Mouse (Mus musculus) cerebellum, adult 8-10 months (tissue): ENCODE results near the gene Cdx2.

Source experiments
- DNase-seq: peaks from one replicate; pipeline ENCODE4 v3.0.0; 2022

The Cdx2 gene

GRCm38 (mm10) chr5:147315432-147316075 lies 8.5 kb upstream of the Cdx2 start:
- no peak for DNase-seq

GRCm38 (mm10) chr5:147314646-147315431 lies 7.8 kb upstream of the Cdx2 start:
- DNase-seq, result no peak

- DNase-seq, result no peak
These were observed 6.0 kb upstream of the Cdx2 start for GRCm38 (mm10) chr5:147312830-147313685.

GRCm38 (mm10) chr5:147309786-147310185 lies 2.7 kb upstream of the Cdx2 start:
- DNase-seq, result no peak

GRCm38 (mm10) chr5:147308451-147308850 lies 1.4 kb upstream of the Cdx2 start:
- no peak for DNase-seq

- no peak for DNase-seq
These were observed 322 bp upstream of the Cdx2 start for GRCm38 (mm10) chr5:147307398-147307785.

- DNase-seq, result no peak
These were observed 1.0 kb downstream of the Cdx2 start for GRCm38 (mm10) chr5:147305856-147306637.

- no peak for DNase-seq
These were observed 1.9 kb downstream of the Cdx2 start for GRCm38 (mm10) chr5:147305166-147305565.

GRCm38 (mm10) chr5:147304276-147305155 lies 2.6 kb downstream of the Cdx2 start:
- no peak for DNase-seq

GRCm38 (mm10) chr5:147302746-147303400 lies 4.2 kb downstream of the Cdx2 start:
- no peak for DNase-seq

- no peak for DNase-seq
These were observed 4.9 kb downstream of the Cdx2 start for GRCm38 (mm10) chr5:147302141-147302540.

GRCm38 (mm10) chr5:147301781-147302070 lies 5.3 kb downstream of the Cdx2 start:
- DNase-seq, result no peak

- DNase-seq, result no peak
These were observed 5.9 kb downstream of the Cdx2 start for GRCm38 (mm10) chr5:147300917-147301780.

- no peak for DNase-seq
These were observed 7.1 kb downstream of the Cdx2 start for GRCm38 (mm10) chr5:147300001-147300363.

- DNase-seq, result peak; percentile 11
These were observed 7.6 kb downstream of the Cdx2 start for GRCm38 (mm10) chr5:147299255-147300000.

- DNase-seq, result no peak
These were observed 9.8 kb downstream of the Cdx2 start for GRCm38 (mm10) chr5:147297249-147297648.

GRCm38 (mm10) chr5:147294121-147294520 lies 12.9 kb downstream of the Cdx2 start:
- DNase-seq, result no peak

GRCm38 (mm10) chr5:147293127-147293910 lies 13.8 kb downstream of the Cdx2 start:
- DNase-seq, result peak; percentile 42
